8 mouse cellular contexts compared by ENCODE assay signal in the genomic region with DNA sequence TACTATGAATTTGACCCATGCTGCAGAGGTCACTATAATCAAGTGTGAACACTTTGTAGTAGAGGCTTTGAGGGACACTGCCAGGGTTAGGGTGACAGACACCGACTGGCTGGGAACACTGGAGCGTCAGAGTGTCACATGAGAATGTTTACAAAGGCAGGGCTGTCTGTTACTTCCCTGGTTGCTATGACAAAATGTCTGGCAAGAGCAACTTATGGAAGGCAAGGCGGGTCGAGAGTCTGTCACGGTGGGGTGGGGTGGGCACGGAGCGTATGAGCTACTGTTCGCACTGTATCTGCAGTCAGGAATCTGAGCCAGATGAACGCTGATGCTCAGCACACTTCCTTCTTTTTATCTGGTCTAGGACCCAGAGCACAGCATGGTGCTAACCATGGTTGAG. TPM values are rescaled to one million over a fixed set of nuclear protein-coding genes. Genes with fewer than 3 reads are reported as not detected.
DNase-seq lines count a peak whose midpoint lies in the region; ATAC-seq and TF ChIP-seq lines count a peak whose summit lies in the region.

No protein-coding gene starts in this region.

- no peak overlapping the region for H3K4me3 ChIP-seq in kidney, embryonic 14.5 days (ENCODE audit: low read length)
- H3K4me3 ChIP-seq in kidney, adult 2 months (ENCODE audit: insufficient read depth, low read depth, low read length): no peak overlapping the region
- H3K4me3 ChIP-seq in MEL (ENCODE audit: control insufficient read depth in 1 of 2, insufficient read depth in 1 of 2, low read depth in 2 of 2, low read length in 2 of 2): peak overlapping the region; percentile 20 to 47; a peak in 3 of 4 replicates
- H3K4me3 ChIP-seq in hindbrain, embryonic 14.5 days (replicated peaks; ENCODE audit: low read length): no peak overlapping the region

- no peaks in the 10 kb centered on the region for H3K36me3 ChIP-seq in kidney, embryonic 14.5 days (ENCODE audit: control insufficient read depth, insufficient read depth, low read length)
- no peaks in the 10 kb centered on the region for H3K36me3 ChIP-seq in kidney, adult 2 months (ENCODE audit: control insufficient read depth, insufficient read depth, low read length)
- peaks cover 0 to 4% of the 10 kb centered on the region in 2 experiments; a peak in 2 of 4 replicates for H3K36me3 ChIP-seq in MEL (ENCODE audit: control insufficient read depth in 1 of 2, insufficient read depth in 2 of 2, low read length in 2 of 2)
- no peaks in the 10 kb centered on the region for H3K36me3 ChIP-seq in hindbrain, embryonic 14.5 days (replicated peaks; ENCODE audit: control insufficient read depth, insufficient read depth)

- WGBS in kidney, embryonic 14.5 days: 33% methylated on average over 9 of the region's 9 CpGs
- whole genome bisulfite sequencing in kidney, adult 2 months: 55% methylated on average over 9 of the region's 9 CpGs
- WGBS in hindbrain, embryonic 14.5 days: 53% methylated on average over 9 of the region's 9 CpGs

- TF ChIP-seq CTCF in kidney, adult 2 months (conservative IDR thresholded peaks at IDR 0.05; ENCODE audit: insufficient read depth, insufficient read length, low read depth, low read length): no peak
- TF ChIP-seq CTCF in MEL (IDR thresholded peaks at IDR 0.05 in 2 of 3, conservative IDR thresholded peaks at IDR 0.05 in 1 of 3; ENCODE audit: control insufficient read depth in 1 of 3, insufficient read depth in 1 of 3, low read depth in 2 of 3, low read length in 3 of 3, poor library complexity in 1 of 3, severe bottlenecking in 1 of 3): no peak

- DNase-seq in cerebellum, postnatal 10 days: peak; percentile 35 to 40
- no peak for DNase-seq in cerebellum, adult 9-10 months
- DNase-seq in kidney, adult 2 months: no peak
- peak; percentile 64 for DNase-seq in MEL (ENCODE audit: low read depth, low spot score)
- DNase-seq in hindbrain, embryonic 14.5 days (ENCODE audit: low spot score): no peak
- no peak for DNase-seq in thymus, postnatal 25 days
- DNase-seq in layer of hippocampus, adult 9-10 months (ENCODE audit: low spot score): no peak

- TF ChIP-seq POLR2A in kidney, adult 2 months (IDR thresholded peaks at IDR 0.05; ENCODE audit: low read depth, low read length): no peak
- no peak for TF ChIP-seq POLR2A in MEL (IDR thresholded peaks at IDR 0.05; ENCODE audit: control insufficient read depth in 1 of 2, insufficient read depth in 1 of 2, low read depth in 1 of 2, low read length in 2 of 2, poor library complexity in 1 of 2)

- H3K9ac ChIP-seq in kidney, embryonic 14.5 days (ENCODE audit: low read depth, low read length): no peak overlapping the region
- no peak overlapping the region for H3K9ac ChIP-seq in MEL (ENCODE audit: control insufficient read depth, low read depth, low read length, poor library complexity, severe bottlenecking)
- no peak overlapping the region for H3K9ac ChIP-seq in hindbrain, embryonic 14.5 days

- ATAC-seq in kidney, embryonic 14.5 days (ENCODE audit: low FRiP score, low TSS enrichment): peak; percentile 64
- ATAC-seq in hindbrain, embryonic 14.5 days (ENCODE audit: low FRiP score): peak; percentile 39; the same call in 1 of the 2 replicates

- TF ChIP-seq EP300 in MEL (IDR thresholded peaks at IDR 0.05; ENCODE audit: low read depth in 1 of 2, low read length in 2 of 2): peak; percentile 26 to 42; a peak in 1 of 4 replicates

- H3K27ac ChIP-seq in kidney, embryonic 14.5 days (ENCODE audit: low read depth, low read length): no peak overlapping the region
- no peak overlapping the region for H3K27ac ChIP-seq in kidney, adult 2 months (ENCODE audit: insufficient read depth, low read depth, low read length)
- no peak overlapping the region for H3K27ac ChIP-seq in MEL (ENCODE audit: control insufficient read depth, low read depth, low read length)
- no peak overlapping the region for H3K27ac ChIP-seq in hindbrain, embryonic 14.5 days

- no peaks in the 10 kb centered on the region for H3K27me3 ChIP-seq in kidney, embryonic 14.5 days (ENCODE audit: control insufficient read depth, insufficient read depth, low read length)
- no peaks in the 10 kb centered on the region for H3K27me3 ChIP-seq in kidney, adult 2 months (replicated peaks; ENCODE audit: control insufficient read depth, insufficient read depth, low read length)
- no peaks in the 10 kb centered on the region for H3K27me3 ChIP-seq in MEL (ENCODE audit: control insufficient read depth in 1 of 2, insufficient read depth in 2 of 2, low read length in 2 of 2)
- H3K27me3 ChIP-seq in hindbrain, embryonic 14.5 days (ENCODE audit: control insufficient read depth, insufficient read depth, low read length): no peaks in the 10 kb centered on the region

- no peaks in the 10 kb centered on the region for H3K9me3 ChIP-seq in kidney, embryonic 14.5 days (ENCODE audit: control insufficient read depth, low read length)
- no peaks in the 10 kb centered on the region for H3K9me3 ChIP-seq in MEL (replicated peaks; ENCODE audit: insufficient read depth, low read length)
- H3K9me3 ChIP-seq in hindbrain, embryonic 14.5 days (ENCODE audit: control insufficient read depth, low read length): no peaks in the 10 kb centered on the region

- no peak; the same call in none of the 2 replicates for TF ChIP-seq RAD21 in MEL (IDR thresholded peaks at IDR 0.05; ENCODE audit: low read depth, low read length)

- no peaks in the 10 kb centered on the region for H3K4me1 ChIP-seq in kidney, embryonic 14.5 days (ENCODE audit: control insufficient read depth, insufficient read depth, low read length)
- no peaks in the 10 kb centered on the region; the same call in 1 of the 2 replicates for H3K4me1 ChIP-seq in kidney, adult 2 months (ENCODE audit: control insufficient read depth, insufficient read depth, low read length)
- peaks cover 2 to 6% of the 10 kb centered on the region in 2 experiments; a peak in 2 of 4 replicates for H3K4me1 ChIP-seq in MEL (ENCODE audit: control insufficient read depth in 1 of 2, insufficient read depth in 2 of 2, low read length in 2 of 2)
- H3K4me1 ChIP-seq in hindbrain, embryonic 14.5 days (replicated peaks; ENCODE audit: control insufficient read depth, insufficient read depth, low read length): no peaks in the 10 kb centered on the region

- no peaks in the 10 kb centered on the region for H3K79me2 ChIP-seq in MEL (ENCODE audit: control insufficient read depth, insufficient read depth, low read length, poor library complexity)

- H3K4me2 ChIP-seq in kidney, embryonic 14.5 days (replicated peaks; ENCODE audit: low read depth, low read length): no peak overlapping the region; the same call in 1 of the 2 replicates
- H3K4me2 ChIP-seq in hindbrain, embryonic 14.5 days (replicated peaks): no peak overlapping the region

TF ChIP-seq in MEL, 35 proteins besides CTCF, POLR2A, EP300 and RAD21:
- TF ChIP-seq NRF1 (IDR thresholded peaks at IDR 0.05; ENCODE audit: insufficient read depth, low read depth, low read length, poor library complexity, severe bottlenecking): no peak
- TF ChIP-seq CHD1 (IDR thresholded peaks at IDR 0.05; ENCODE audit: low read depth, low read length): no peak
- 0 out of 2 replicates have a peak, but pooled peaks have one; percentile 35 for TF ChIP-seq GATA1 (IDR thresholded peaks at IDR 0.05; ENCODE audit: low read depth, low read length)
- TF ChIP-seq RCOR1 (IDR thresholded peaks at IDR 0.05; ENCODE audit: low read depth, low read length): 0 out of 2 replicates have a peak, but pooled peaks have one; percentile 31
- no peak for TF ChIP-seq MXI1 (IDR thresholded peaks at IDR 0.05; ENCODE audit: low read depth, low read length)
- no peak for TF ChIP-seq ZKSCAN1 (IDR thresholded peaks at IDR 0.05; ENCODE audit: low read depth, low read length)
- TF ChIP-seq TCF12 (IDR thresholded peaks at IDR 0.05; ENCODE audit: low read depth, low read length): no peak
- TF ChIP-seq MAFK (IDR thresholded peaks at IDR 0.05; ENCODE audit: borderline replicate concordance, low read depth, low read length): no peak
- TF ChIP-seq JUND (IDR thresholded peaks at IDR 0.05; ENCODE audit: low read depth, low read length): no peak
- peak; percentile 31; the same call in 1 of the 2 replicates for TF ChIP-seq MAX (IDR thresholded peaks at IDR 0.05; ENCODE audit: low read length)
- TF ChIP-seq ZNF384 (IDR thresholded peaks at IDR 0.05; ENCODE audit: low read depth, low read length): no peak
- TF ChIP-seq ELF1 (IDR thresholded peaks at IDR 0.05; ENCODE audit: low read depth, low read length): no peak
- TF ChIP-seq SIN3A (IDR thresholded peaks at IDR 0.05; ENCODE audit: low read length): 0 out of 2 replicates have a peak, but pooled peaks have one; percentile 43

RNA-seq across cellular contexts. Expression of a gene that starts 34.7 kb away (rescaled TPM):
- polyA plus RNA-seq in kidney, embryonic 14.5 days (2014; fragmentation: Nextera tagmentation; extraction: Ambion mirVana): 0.73 and 1.2 TPM in 2 replicates
- polyA plus RNA-seq in kidney, adult 2 months (2012; rRNA removed): 1.8 TPM in 2 replicates
- total RNA-seq in MEL (2012; rRNA removed): not detected in 2 replicates
- not detected for polyA plus RNA-seq in MEL (2012; ENCODE audit: insufficient read depth in 1 of 2, insufficient read length in 2 of 2, low read depth in 1 of 2, low replicate concordance in 2 of 2, missing spikeins in 1 of 2)
- polyA plus RNA-seq in hindbrain, embryonic 14.5 days (2014; fragmentation: Nextera tagmentation; extraction: Ambion mirVana): 5.2 and 5.5 TPM in 2 replicates

Comparison
In these comparisons a context has a peak if more than half of its experiments do, and no peak if none do; other contexts are left out.
1. DNase-seq: peak in cerebellum, postnatal 10 days (2 of 2) and MEL (single experiment); none in cerebellum, adult 9-10 months (single experiment), kidney, adult 2 months (single experiment), hindbrain, embryonic 14.5 days (single experiment), thymus, postnatal 25 days (single experiment) and layer of hippocampus, adult 9-10 months (single experiment).
2. H3K4me3 ChIP-seq: peak in MEL (2 of 2); none in kidney, embryonic 14.5 days (single experiment), kidney, adult 2 months (single experiment) and hindbrain, embryonic 14.5 days (single experiment).